Mouse (Mus musculus): ENCODE results near the gene Cmas. TPM values are rescaled to one million over a fixed set of nuclear protein-coding genes. Genes with fewer than 3 reads are reported as not detected.

Gene Cmas
- polyA plus RNA-seq, 1 experiment from 2014 or later: 133 TPM

DNA sequence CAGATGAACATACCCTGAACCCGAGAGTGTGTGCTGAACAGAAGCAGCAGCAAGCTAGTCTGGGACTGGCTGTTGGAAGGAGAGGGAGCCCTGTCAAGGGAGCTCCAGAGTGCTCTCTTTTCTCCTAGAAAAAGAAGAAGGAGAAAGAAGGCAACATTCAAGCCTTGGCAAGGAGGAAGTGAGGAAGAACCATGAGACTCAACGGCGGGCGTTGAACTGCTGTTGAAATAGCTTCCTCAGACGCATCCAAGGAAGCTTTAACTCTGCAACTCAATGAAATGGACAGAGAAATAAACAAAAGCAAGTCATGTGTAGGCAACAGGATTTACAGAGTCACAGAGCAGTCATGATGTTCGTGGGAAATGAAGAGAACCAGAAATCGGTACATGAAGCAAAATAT, 9.7 kb upstream of the Cmas start:
- no peak for ATAC-seq (ENCODE audit: low FRiP score)
- H3K36me3 ChIP-seq (ENCODE audit: control insufficient read depth, insufficient read depth, low read length): no peaks in the 10 kb centered on the region

DNA sequence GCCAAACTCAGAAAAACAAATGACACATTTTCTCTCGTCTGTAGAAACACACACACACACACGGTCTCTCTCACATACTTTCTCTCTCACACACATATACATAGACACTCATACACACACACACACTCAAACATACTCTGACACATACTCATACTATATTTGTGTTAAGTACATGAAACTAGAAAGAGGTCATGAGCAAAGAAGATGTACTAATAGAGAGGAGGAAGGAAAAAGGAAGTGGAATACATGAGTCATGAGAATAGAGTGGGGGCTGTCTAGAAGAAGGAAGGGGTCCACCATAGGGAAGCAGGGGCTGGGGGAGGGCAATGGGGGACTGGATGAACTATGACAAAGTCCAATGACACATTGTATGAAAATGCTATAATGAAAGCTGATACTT, 9.3 kb upstream of the Cmas start:
- no peak for ATAC-seq (ENCODE audit: low FRiP score)
- H3K4me1 ChIP-seq (ENCODE audit: control insufficient read depth, insufficient read depth, low read length): no peaks in the 10 kb centered on the region
- H3K36me3 ChIP-seq (ENCODE audit: control insufficient read depth, insufficient read depth, low read length): no peaks in the 10 kb centered on the region
- no peak overlapping the region for H3K27ac ChIP-seq (ENCODE audit: low read depth, low read length)
- DNase-seq (ENCODE audit: low spot score, missing footprints): no peak
- H3K4me3 ChIP-seq (ENCODE audit: low read depth, low read length): no peak overlapping the region
- H3K9me3 ChIP-seq (ENCODE audit: control insufficient read depth, low read length): no peaks in the 10 kb centered on the region
- no peak overlapping the region for H3K4me2 ChIP-seq
- WGBS: 93% methylated on average over 2 of the region's 2 CpGs
- H3K27me3 ChIP-seq (ENCODE audit: control insufficient read depth, insufficient read depth, low read length): no peaks in the 10 kb centered on the region
- no peak overlapping the region for H3K9ac ChIP-seq (ENCODE audit: low read length)

More for the DNA sequence above, 9.7 kb upstream of the Cmas start:
- H3K27me3 ChIP-seq (ENCODE audit: control insufficient read depth, insufficient read depth, low read length): no peaks in the 10 kb centered on the region
- H3K4me3 ChIP-seq (ENCODE audit: low read depth, low read length): no peak overlapping the region
- DNase-seq (ENCODE audit: low spot score, missing footprints): no peak
- H3K4me1 ChIP-seq (ENCODE audit: control insufficient read depth, insufficient read depth, low read length): no peaks in the 10 kb centered on the region
- no peak overlapping the region for H3K27ac ChIP-seq (ENCODE audit: low read depth, low read length)
- H3K9ac ChIP-seq (ENCODE audit: low read length): no peak overlapping the region
- H3K4me2 ChIP-seq: no peak overlapping the region
- H3K9me3 ChIP-seq (ENCODE audit: control insufficient read depth, low read length): no peaks in the 10 kb centered on the region
- WGBS: 86% methylated on average over 7 of the region's 7 CpGs

DNA sequence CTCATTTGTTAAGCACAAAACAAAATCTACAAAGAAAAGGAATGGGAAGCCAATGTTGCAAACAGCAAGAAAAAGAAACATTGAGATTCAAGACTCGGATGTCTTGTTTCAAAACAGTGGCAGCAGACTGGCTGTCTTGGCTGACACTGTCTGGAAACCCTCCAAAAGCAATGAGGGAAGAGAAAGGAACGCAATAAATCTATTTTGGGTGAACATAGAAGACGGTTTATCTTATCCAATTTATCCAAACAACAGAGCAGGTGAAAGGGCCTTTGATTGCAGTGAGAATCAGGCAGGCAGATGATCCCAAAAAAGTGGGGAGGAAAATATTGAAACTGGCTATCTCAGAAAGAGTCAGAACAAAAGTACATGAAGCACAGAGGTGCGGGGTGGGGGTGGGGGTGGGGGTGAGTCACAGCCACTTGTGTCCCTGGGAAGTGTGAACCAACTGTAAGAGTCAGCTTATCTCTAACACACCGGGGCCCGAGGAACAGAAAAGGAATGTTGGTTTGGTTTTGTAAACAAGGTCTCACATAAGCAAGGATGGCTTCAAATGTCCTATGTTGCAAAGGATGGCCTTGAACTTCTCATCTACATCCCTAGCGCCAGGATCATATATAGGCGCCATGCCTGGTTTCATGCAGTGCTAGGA, 8.3 kb upstream of the Cmas start:
- Histone ChIP-seq H3K27ac (ENCODE audit: low read depth, low read length) (no peak overlapping the region), H3K4me1 (ENCODE audit: control insufficient read depth, insufficient read depth, low read length) (no peaks in the 10 kb centered on the region), H3K4me3 (ENCODE audit: low read depth, low read length) (no peak overlapping the region), H3K36me3 (ENCODE audit: control insufficient read depth, insufficient read depth, low read length) (no peaks in the 10 kb centered on the region), H3K9me3 (ENCODE audit: control insufficient read depth, low read length) (no peaks in the 10 kb centered on the region), H3K27me3 (ENCODE audit: control insufficient read depth, insufficient read depth, low read length) (no peaks in the 10 kb centered on the region), H3K4me2 (no peak overlapping the region), H3K9ac (ENCODE audit: low read length) (no peak overlapping the region)
- ATAC-seq (ENCODE audit: low FRiP score): no peak
- 84% methylated on average over 8 of the region's 8 CpGs for WGBS
- DNase-seq (ENCODE audit: low spot score, missing footprints): no peak

DNA sequence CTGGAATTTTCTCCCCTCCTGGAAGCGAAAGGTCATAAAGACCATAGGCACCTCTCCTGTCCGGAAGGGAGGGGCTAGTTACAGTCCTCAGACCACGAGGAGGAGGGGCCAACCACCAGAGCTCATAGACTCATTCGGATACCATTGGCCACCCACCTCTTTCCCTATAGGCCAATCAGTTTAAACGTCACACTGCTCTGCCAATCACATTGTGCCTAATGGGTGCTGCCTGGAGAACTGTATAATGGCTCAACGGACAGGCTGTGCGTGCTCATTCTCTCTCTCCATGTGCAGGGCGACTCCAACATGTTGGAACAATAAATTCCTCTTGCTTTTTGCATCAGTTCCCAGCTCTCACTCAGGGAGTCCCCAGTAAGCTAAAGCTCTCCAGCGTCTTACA, 5.1 kb upstream of the Cmas start:
- DNase-seq (ENCODE audit: low spot score, missing footprints) (no peak), ATAC-seq (ENCODE audit: low FRiP score) (peak; percentile 47; the same call in 1 of the 2 replicates)
- no peak overlapping the region for H3K27ac ChIP-seq (ENCODE audit: low read depth, low read length)
- no peaks in the 10 kb centered on the region for H3K4me1 ChIP-seq (ENCODE audit: control insufficient read depth, insufficient read depth, low read length)
- no peaks in the 10 kb centered on the region; the same call in 1 of the 2 replicates for H3K27me3 ChIP-seq (ENCODE audit: control insufficient read depth, insufficient read depth, low read length)
- H3K4me2 ChIP-seq: no peak overlapping the region
- no peaks in the 10 kb centered on the region for H3K9me3 ChIP-seq (ENCODE audit: control insufficient read depth, low read length)
- H3K9ac ChIP-seq (ENCODE audit: low read length): no peak overlapping the region
- 49% methylated on average over 9 of the region's 9 CpGs for WGBS
- H3K36me3 ChIP-seq (ENCODE audit: control insufficient read depth, insufficient read depth, low read length): no peaks in the 10 kb centered on the region
- no peak overlapping the region for H3K4me3 ChIP-seq (ENCODE audit: low read depth, low read length)

DNA sequence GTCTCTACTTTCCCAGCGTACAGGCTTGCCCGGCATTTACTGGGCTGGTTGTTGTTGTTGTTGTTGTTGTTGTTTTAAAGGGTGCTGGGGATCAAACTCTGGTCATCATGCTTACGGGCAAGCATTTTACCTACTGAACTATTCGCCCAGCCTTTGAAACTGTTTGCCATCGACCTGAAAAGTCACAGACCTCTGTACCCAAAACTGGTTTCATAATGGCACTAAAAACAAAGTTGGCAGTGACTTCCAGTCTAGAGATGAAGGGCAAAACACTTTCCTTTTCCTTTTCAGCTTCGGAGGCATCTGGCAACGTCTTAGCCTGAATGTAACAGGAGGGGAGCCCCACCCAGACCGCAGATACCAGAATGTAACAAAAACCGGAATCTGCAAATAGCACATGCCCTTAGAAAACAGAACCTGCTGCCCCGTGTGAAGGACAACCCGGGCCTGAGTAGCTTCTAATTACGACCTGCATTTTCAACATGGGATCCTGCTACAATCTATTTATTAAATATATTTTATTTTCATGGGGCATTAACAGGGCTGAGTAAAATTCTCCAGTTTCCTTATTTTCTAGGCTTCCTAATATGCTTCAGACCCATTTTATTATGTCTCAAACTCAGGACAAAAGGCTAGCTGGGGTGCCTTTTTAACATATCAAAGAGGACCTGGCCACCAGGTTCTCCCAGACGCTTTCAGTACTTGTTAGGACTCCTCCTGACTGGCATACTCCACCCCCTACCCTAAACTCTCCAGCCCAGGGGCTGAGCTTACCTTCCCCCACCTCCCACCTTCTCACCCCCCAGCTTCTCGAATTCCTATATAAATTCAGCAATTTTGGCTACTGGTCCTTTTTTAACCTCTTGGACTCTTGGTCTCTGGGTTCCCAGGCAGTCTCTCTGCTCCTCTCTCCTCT, 3.9 kb upstream of the Cmas start:
- H3K4me1 ChIP-seq (ENCODE audit: control insufficient read depth, insufficient read depth, low read length): peaks cover 2% of the 10 kb centered on the region
- H3K36me3 ChIP-seq (ENCODE audit: control insufficient read depth, insufficient read depth, low read length): no peaks in the 10 kb centered on the region
- H3K9me3 ChIP-seq (ENCODE audit: control insufficient read depth, low read length): no peaks in the 10 kb centered on the region
- no peak overlapping the region for H3K9ac ChIP-seq (ENCODE audit: low read length)
- 45% methylated on average over 14 of the region's 14 CpGs for WGBS
- ATAC-seq (ENCODE audit: low FRiP score): no peak
- H3K4me2 ChIP-seq: no peak overlapping the region
- no peak for DNase-seq (ENCODE audit: low spot score, missing footprints)
- H3K27me3 ChIP-seq (ENCODE audit: control insufficient read depth, insufficient read depth, low read length): no peaks in the 10 kb centered on the region; the same call in 1 of the 2 replicates
- no peak overlapping the region for H3K4me3 ChIP-seq (ENCODE audit: low read depth, low read length)
- H3K27ac ChIP-seq (ENCODE audit: low read depth, low read length): no peak overlapping the region

DNA sequence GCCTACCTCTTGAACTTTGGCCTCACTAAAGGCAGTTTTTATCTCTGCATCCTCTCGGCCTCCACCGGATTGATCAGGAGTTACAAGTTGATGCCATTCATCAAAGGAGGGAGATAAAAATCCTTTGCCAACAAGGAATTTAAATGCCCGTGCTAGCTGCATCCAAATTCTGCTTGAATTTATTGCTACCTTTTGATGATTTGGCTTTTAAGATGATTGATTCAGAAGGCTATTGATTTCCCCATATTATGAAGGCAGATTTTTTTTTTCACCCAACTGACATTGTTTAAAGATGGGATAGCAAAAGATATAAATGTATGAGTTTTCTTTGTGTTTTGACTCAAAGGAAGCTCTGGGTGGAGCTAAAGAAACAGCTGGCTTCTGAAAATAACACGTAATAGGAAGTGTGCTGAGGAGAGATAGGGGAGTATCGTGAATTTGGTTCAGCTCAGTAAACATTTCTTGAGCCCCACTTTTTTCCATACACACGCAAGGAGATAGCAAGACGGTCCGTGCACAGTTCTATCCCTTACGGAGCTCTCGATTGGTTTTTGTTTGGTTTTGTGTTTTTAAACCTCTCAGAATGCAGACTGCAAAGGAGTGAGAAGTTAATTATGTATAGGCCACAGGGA, 964 bp downstream of the Cmas start:
- WGBS: 51% methylated on average over 10 of the region's 10 CpGs
- H3K36me3 ChIP-seq (ENCODE audit: control insufficient read depth, insufficient read depth, low read length): no peaks in the 10 kb centered on the region; the same call in 1 of the 2 replicates
- H3K4me3 ChIP-seq (ENCODE audit: low read depth, low read length): peak overlapping the region; percentile 79
- no peaks in the 10 kb centered on the region for H3K9me3 ChIP-seq (ENCODE audit: control insufficient read depth, low read length)
- DNase-seq (ENCODE audit: low spot score, missing footprints) (no peak), ATAC-seq (ENCODE audit: low FRiP score) (no peak)
- H3K27me3 ChIP-seq (ENCODE audit: control insufficient read depth, insufficient read depth, low read length): no peaks in the 10 kb centered on the region; the same call in 1 of the 2 replicates
- peak overlapping the region; percentile 67 for H3K4me2 ChIP-seq
- H3K27ac ChIP-seq (ENCODE audit: low read depth, low read length): no peak overlapping the region
- H3K9ac ChIP-seq (ENCODE audit: low read length): peak overlapping the region; percentile 89
- H3K4me1 ChIP-seq (ENCODE audit: control insufficient read depth, insufficient read depth, low read length): peaks cover 9% of the 10 kb centered on the region

DNA sequence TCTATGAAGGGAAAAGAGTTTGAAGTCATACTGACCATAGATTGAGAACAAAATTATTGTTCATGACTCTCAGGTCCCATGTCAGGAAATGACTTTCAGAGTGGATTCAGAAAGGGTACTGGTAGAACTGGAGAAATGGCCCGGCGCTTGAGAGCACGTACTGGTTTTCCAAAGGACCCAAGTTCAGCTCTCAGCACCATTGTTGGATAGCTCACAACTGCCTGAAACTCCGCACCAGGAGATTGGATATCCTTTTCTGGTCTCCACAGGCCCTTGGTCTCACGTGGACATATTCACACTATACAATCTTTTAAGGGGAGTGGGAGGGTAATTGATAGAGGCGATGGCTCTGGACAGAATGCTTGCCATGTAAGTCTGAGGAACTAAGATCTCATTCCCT, 1.5 kb downstream of the Cmas start:
- 92% methylated on average over 6 of the region's 6 CpGs for WGBS
- Histone ChIP-seq H3K4me3 (ENCODE audit: low read depth, low read length) (peak overlapping the region; percentile 79), H3K27ac (ENCODE audit: low read depth, low read length) (no peak overlapping the region), H3K9ac (ENCODE audit: low read length) (no peak overlapping the region; the same call in 1 of the 2 replicates), H3K36me3 (ENCODE audit: control insufficient read depth, insufficient read depth, low read length) (no peaks in the 10 kb centered on the region; the same call in 1 of the 2 replicates), H3K27me3 (ENCODE audit: control insufficient read depth, insufficient read depth, low read length) (no peaks in the 10 kb centered on the region; the same call in 1 of the 2 replicates), H3K4me1 (ENCODE audit: control insufficient read depth, insufficient read depth, low read length) (peaks cover 9% of the 10 kb centered on the region), H3K4me2 (peak overlapping the region; percentile 67), H3K9me3 (ENCODE audit: control insufficient read depth, low read length) (no peaks in the 10 kb centered on the region)
- peak; percentile 72 for DNase-seq (ENCODE audit: low spot score, missing footprints)
- no peak for ATAC-seq (ENCODE audit: low FRiP score)

DNA sequence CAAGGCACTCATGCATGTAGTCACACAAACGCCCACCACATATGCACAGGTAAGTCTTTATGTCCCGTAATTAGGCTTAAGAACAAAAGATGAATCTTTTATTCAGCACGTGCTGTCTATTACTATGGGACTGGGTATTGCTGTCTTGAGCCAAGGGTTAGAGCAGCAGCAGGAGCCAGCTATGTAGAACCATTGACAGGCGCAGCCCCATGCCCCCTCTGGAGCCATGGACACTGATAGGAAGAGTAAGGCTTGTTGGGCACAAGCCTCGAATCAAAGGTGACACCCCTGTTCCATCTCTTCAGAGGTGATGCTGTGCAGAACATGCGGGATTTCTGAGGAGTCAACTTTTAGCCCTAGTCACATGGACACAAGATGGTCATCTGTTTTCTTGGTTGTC, 2.1 kb downstream of the Cmas start:
- ATAC-seq (ENCODE audit: low FRiP score): no peak
- Histone ChIP-seq H3K4me2 (no peak overlapping the region), H3K27me3 (ENCODE audit: control insufficient read depth, insufficient read depth, low read length) (no peaks in the 10 kb centered on the region; the same call in 1 of the 2 replicates), H3K9ac (ENCODE audit: low read length) (no peak overlapping the region), H3K9me3 (ENCODE audit: control insufficient read depth, low read length) (no peaks in the 10 kb centered on the region), H3K4me1 (ENCODE audit: control insufficient read depth, insufficient read depth, low read length) (peaks cover 9% of the 10 kb centered on the region), H3K4me3 (ENCODE audit: low read depth, low read length) (no peak overlapping the region), H3K27ac (ENCODE audit: low read depth, low read length) (no peak overlapping the region), H3K36me3 (ENCODE audit: control insufficient read depth, insufficient read depth, low read length) (no peaks in the 10 kb centered on the region; the same call in 1 of the 2 replicates)
- WGBS: 89% methylated on average over 6 of the region's 6 CpGs
- peak; percentile 21 for DNase-seq (ENCODE audit: low spot score, missing footprints)

Data from midbrain, embryonic 11.5 days (tissue).